Mouse (Mus musculus) liver, embryonic 14.5 days (tissue): ENCODE results near the gene Sptbn1. TPM values are rescaled to one million over a fixed set of nuclear protein-coding genes. Genes with fewer than 3 reads are reported as not detected.

Experiments
- ATAC-seq: fragments of 200-750 bp; cut with Nextera tagmentation; 2 replicates; pipeline ENCODE4 v1.8.0; 2017; ENCODE audit warnings: moderate number of reproducible peaks, mild to moderate bottlenecking, moderate library complexity; ENCODE audit not compliant: insufficient read depth
- DNase-seq, 3 experiments: peaks; one replicate each; pipeline ENCODE4 v3.0.0-alpha.2; 2012 to 2013; ENCODE audit warnings: low read depth in 3 of 3, low spot score in 3 of 3
- H3K27ac ChIP-seq: fragments of 300-500 bp; sonication (generic); 2 replicates; pipeline ENCODE4 v1.5.1; 2014; ENCODE audit warnings: moderate library complexity, mild to moderate bottlenecking, control low read depth, inconsistent platforms
- H3K27me3 ChIP-seq: fragments of 300-500 bp; sonication (generic); 2 replicates; pipeline ENCODE4 v1.6.1; 2014; ENCODE audit warnings: mild to moderate bottlenecking, low read length, moderate library complexity; ENCODE audit not compliant: control insufficient read depth, insufficient read depth
- H3K36me3 ChIP-seq: fragments of 300-500 bp; sonication (generic); replicated peaks from 2 replicates; pipeline ENCODE4 v1.6.1; 2014; ENCODE audit warnings: low read depth; ENCODE audit not compliant: control insufficient read depth, insufficient read depth
- H3K4me1 ChIP-seq, 2 experiments: fragments of 200-500 bp in 1 of 2; fragments of 300-500 bp in 1 of 2; sonication (generic) in 1 of 2; replicated peaks; 2 replicates each; pipeline ENCODE4 v1.6.1; 2012 to 2014; ENCODE audit warnings: antibody characterized with exemption in 1 of 2, inconsistent platforms in 1 of 2, low read length in 1 of 2; ENCODE audit not compliant: control insufficient read depth in 2 of 2, insufficient read depth in 2 of 2
- H3K4me2 ChIP-seq: fragments of 300-500 bp; sonication (generic); 2 replicates; pipeline ENCODE4 v1.6.1; 2014; ENCODE audit warnings: low read depth, mild to moderate bottlenecking, control low read depth, moderate library complexity
- H3K4me3 ChIP-seq, 2 experiments: fragments of 200-500 bp in 1 of 2; fragments of 300-500 bp in 1 of 2; sonication (generic) in 1 of 2; 2 replicates each; pipeline ENCODE4 v1.5.1; 2012 to 2014; ENCODE audit warnings: low read depth in 2 of 2, low read length in 2 of 2, mild to moderate bottlenecking in 2 of 2, control low read depth in 1 of 2, inconsistent platforms in 1 of 2, moderate library complexity in 1 of 2; ENCODE audit not compliant: insufficient read depth in 1 of 2
- H3K9ac ChIP-seq: fragments of 300-500 bp; sonication (generic); replicated peaks from 2 replicates; pipeline ENCODE4 v1.6.1; 2014; ENCODE audit warnings: mild to moderate bottlenecking, control low read depth, moderate library complexity
- H3K9me3 ChIP-seq: fragments of 300-500 bp; sonication (generic); 2 replicates; pipeline ENCODE4 v1.6.1; 2016; ENCODE audit warnings: low read length, mixed read lengths; ENCODE audit not compliant: control insufficient read depth
- CTCF ChIP-seq: IDR thresholded peaks from 2 replicates; pipeline ENCODE4 v1.5.1; 2016; ENCODE audit warnings: antibody characterized with exemption, low read depth, control low read depth
- EP300 ChIP-seq: IDR thresholded peaks from 2 replicates; pipeline ENCODE4 v1.6.1; 2016; ENCODE audit warnings: antibody characterized with exemption, low read depth
- WGBS: fragments of 180-500 bp; shearing (Covaris S2); extraction: QIAGEN DNeasy Blood & Tissue Kit; methylation state at CpG from one replicate; pipeline ENCODE4 v1.1.7; 2014; ENCODE audit not compliant: insufficient replicate concordance; 5-methylcytosine and 5-hydroxymethylcytosine counted together
- polyA plus RNA-seq, 2 experiments: library from polyadenylated mRNA; depleted of rRNA in 1 of 2; stranded (reverse) in 1 of 2; unstranded in 1 of 2; fragments of >200 nt; fragmentation: Nextera tagmentation in 1 of 2; extraction: Ambion mirVana in 1 of 2; gene quantifications; 2 replicates each; pipeline versions ENCODE4 v1.2.1 to v1.2.3; 2012 to 2014

The Sptbn1 gene
- polyA plus RNA-seq, 2 experiments: 9.6 to 14.4 TPM

DNA sequence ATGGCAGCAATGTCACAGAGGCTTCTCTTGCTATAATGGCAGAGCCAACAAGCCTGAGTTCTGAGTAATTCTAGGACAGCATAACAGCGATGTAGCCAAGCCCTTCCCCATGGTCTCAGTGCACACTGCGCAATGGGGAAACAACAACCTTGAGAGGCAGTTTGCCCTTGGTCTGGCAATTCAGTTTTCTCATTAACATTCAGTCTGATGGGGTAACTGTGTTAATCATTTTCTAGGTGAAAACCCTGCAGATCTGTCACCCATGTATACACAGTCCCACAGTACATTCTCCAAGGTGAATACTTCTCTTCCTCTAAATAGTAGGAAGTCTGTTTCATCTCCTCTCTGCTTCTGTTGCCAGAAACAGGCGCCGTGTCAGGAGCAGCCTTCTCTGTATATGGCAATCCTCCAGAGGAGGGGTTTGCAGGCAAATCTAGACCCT lies 37.6 kb downstream of the Sptbn1 start:
- no peak overlapping the region for H3K4me2 ChIP-seq
- DNase-seq (no peak), ATAC-seq (0 out of 2 replicates have a peak, but pooled peaks have one; percentile 15)
- no peaks in the 10 kb centered on the region for H3K27me3 ChIP-seq
- WGBS: 69% methylated on average over 4 of the region's 4 CpGs
- H3K9me3 ChIP-seq: no peaks in the 10 kb centered on the region
- TF ChIP-seq EP300 (no peak), CTCF (no peak)
- H3K27ac ChIP-seq: no peak overlapping the region
- H3K4me3 ChIP-seq: no peak overlapping the region
- H3K4me1 ChIP-seq: peaks cover 0 to 3% of the 10 kb centered on the region in 2 experiments; a peak in 1 of 4 replicates
- H3K9ac ChIP-seq: no peak overlapping the region
- no peaks in the 10 kb centered on the region for H3K36me3 ChIP-seq

DNA sequence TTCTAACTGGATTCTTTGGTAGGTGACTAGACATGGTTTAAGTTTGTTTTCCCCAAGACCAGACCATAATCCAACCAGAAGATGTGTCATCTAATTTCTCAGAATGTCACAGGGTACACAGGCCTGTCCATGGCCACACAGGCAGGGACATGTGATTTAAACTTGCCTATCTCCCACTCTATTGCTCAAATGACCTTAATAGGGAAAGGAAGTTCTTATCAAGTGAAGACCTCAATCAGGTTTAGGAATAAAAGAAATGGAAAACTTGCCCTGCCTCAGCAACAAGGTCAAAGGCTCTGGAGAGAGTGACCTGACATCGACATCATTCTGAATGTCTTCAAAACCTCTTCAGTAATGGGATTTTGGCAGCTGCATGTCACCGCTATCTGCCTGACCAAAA lies 41.2 kb downstream of the Sptbn1 start:
- H3K9ac ChIP-seq: no peak overlapping the region
- TF ChIP-seq EP300: no peak
- no peak for TF ChIP-seq CTCF

DNA sequence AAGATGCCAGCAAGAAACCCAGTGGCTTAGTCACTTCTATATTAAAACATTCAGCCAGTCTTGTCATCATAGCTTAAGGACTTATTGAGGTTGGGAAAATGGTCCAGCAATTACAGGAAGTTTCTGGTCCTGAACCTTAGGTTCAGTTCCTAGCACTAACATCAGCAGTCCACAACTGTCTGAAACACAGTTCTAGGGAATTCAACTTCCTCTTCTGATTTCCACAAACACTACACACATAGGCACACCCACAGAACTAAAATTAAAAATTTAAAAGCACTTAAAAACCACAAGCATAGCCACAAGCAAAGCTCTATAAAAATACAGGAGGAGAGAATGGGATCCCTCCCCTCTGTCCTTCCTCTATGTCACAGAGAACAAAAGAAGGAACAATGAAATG lies 43.4 kb downstream of the Sptbn1 start:
- Histone ChIP-seq H3K9me3 (no peaks in the 10 kb centered on the region), H3K4me3 (no peak overlapping the region), H3K4me1 (no peaks in the 10 kb centered on the region), H3K36me3 (no peaks in the 10 kb centered on the region), H3K27ac (no peak overlapping the region), H3K9ac (no peak overlapping the region), H3K4me2 (no peak overlapping the region), H3K27me3 (no peaks in the 10 kb centered on the region)
- DNase-seq: no peak
- ATAC-seq: no peak
- TF ChIP-seq EP300 (no peak), CTCF (no peak)

More for the DNA sequence above, 41.2 kb downstream of the Sptbn1 start:
- H3K4me2 ChIP-seq: no peak overlapping the region
- H3K4me3 ChIP-seq: no peak overlapping the region
- H3K4me1 ChIP-seq: peaks cover 0 to 3% of the 10 kb centered on the region in 2 experiments; a peak in 1 of 4 replicates
- H3K9me3 ChIP-seq: no peaks in the 10 kb centered on the region
- H3K27me3 ChIP-seq: no peaks in the 10 kb centered on the region
- H3K27ac ChIP-seq: no peak overlapping the region
- no peaks in the 10 kb centered on the region for H3K36me3 ChIP-seq
- WGBS: 69% methylated on average over 2 of the region's 2 CpGs
- no peak for ATAC-seq
- no peak for DNase-seq

DNA sequence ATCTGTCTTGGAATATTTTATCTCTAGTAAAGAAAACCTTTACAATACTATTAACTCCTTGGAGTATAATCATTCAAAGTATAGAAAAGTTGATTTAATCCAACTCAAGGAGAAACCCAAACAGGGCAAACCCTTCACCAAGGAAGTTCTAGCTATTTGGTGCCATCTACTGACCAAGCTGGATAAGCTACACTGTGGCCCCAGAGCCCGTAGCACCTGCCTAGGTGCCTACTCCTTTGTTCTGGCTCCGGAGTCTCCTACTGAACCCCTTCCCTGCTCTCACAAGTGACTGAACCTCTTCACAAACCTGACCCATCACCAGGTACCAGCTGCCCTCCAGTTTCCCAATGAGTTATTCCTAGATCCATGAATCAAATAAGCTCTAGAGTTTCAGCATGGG lies 45.3 kb downstream of the Sptbn1 start:
- no peak overlapping the region for H3K27ac ChIP-seq
- ATAC-seq (no peak; the same call in 1 of the 2 replicates), DNase-seq (no peak)
- H3K36me3 ChIP-seq: no peaks in the 10 kb centered on the region
- TF ChIP-seq CTCF (peak; percentile 69), EP300 (no peak)
- H3K4me2 ChIP-seq: no peak overlapping the region
- H3K4me3 ChIP-seq: no peak overlapping the region
- no peak overlapping the region for H3K9ac ChIP-seq
- H3K4me1 ChIP-seq: no peaks in the 10 kb centered on the region
- no peaks in the 10 kb centered on the region for H3K27me3 ChIP-seq
- 23% methylated on average over 2 of the region's 2 CpGs for WGBS
- no peaks in the 10 kb centered on the region for H3K9me3 ChIP-seq

DNA sequence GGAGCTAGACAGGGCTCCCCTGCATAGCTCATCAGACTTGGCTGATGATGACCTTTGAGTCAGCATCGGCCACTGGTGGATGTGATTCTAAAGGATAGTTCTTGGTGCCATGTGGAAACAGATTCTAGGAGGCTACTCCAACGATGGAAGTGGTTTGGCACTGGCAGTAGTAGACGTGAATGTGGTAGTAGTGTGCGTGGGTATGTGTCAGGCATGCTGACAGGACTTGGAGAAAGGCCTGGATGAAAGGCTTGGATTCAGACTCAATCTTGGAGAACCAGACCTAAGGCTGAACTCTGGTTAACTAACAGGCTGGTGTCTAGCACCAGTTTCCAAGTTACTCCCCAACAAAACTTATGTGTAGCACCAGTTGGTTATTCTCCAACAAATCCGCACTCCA lies 46.9 kb downstream of the Sptbn1 start:
- no peak overlapping the region for H3K9ac ChIP-seq
- no peaks in the 10 kb centered on the region for H3K36me3 ChIP-seq
- no peak overlapping the region for H3K27ac ChIP-seq
- H3K27me3 ChIP-seq: no peaks in the 10 kb centered on the region
- peaks cover 3% of the 10 kb centered on the region in 2 experiments; a peak in 2 of 4 replicates for H3K4me1 ChIP-seq
- DNase-seq (no peak), ATAC-seq (no peak)
- WGBS: 68% methylated on average over 5 of the region's 5 CpGs
- H3K9me3 ChIP-seq: no peaks in the 10 kb centered on the region
- no peak overlapping the region for H3K4me2 ChIP-seq
- TF ChIP-seq CTCF: no peak
- no peak for TF ChIP-seq EP300
- H3K4me3 ChIP-seq: no peak overlapping the region
